Mouse (Mus musculus) myocyte (in vitro differentiated cells): ENCODE data around the gene Fscn3.

Source experiments
- CEBPB ChIP-seq: IDR thresholded peaks from 2 replicates; pipeline ENCODE4 v1.6.1; 2011; ENCODE audit warnings: mild to moderate bottlenecking, moderate library complexity; ENCODE audit not compliant: poor library complexity, insufficient read depth, severe bottlenecking
- E2F4 ChIP-seq: IDR thresholded peaks from one replicate; pipeline ENCODE4 v1.6.1; 2011; ENCODE audit warnings: mild to moderate bottlenecking, control low read depth, moderate library complexity; ENCODE audit not compliant: insufficient read depth
- MAX ChIP-seq: IDR thresholded peaks from one replicate; pipeline ENCODE4 v1.6.1; 2011; ENCODE audit warnings: low read depth, mild to moderate bottlenecking, control low read depth
- MYOD1 ChIP-seq, 3 experiments: IDR thresholded peaks; one replicate each; pipeline ENCODE4 v1.6.1; 2011; ENCODE audit warnings: control low read depth in 2 of 3, low read depth in 2 of 3, mild to moderate bottlenecking in 2 of 3, moderate library complexity in 1 of 3; ENCODE audit not compliant: insufficient read length in 2 of 3, control insufficient read depth in 1 of 3
- MYOG ChIP-seq, 3 experiments: IDR thresholded peaks; one replicate each; pipeline ENCODE4 v1.6.1; 2011; ENCODE audit warnings: control low read depth in 2 of 3, low read depth in 2 of 3, mild to moderate bottlenecking in 2 of 3; ENCODE audit not compliant: insufficient read length in 2 of 3, control insufficient read depth in 1 of 3, insufficient read depth in 1 of 3
- POLR2A ChIP-seq: IDR thresholded peaks from one replicate; pipeline ENCODE4 v1.6.1; 2011; ENCODE audit warnings: low read depth, mild to moderate bottlenecking, control low read depth, moderate library complexity; ENCODE audit not compliant: insufficient read length
- POLR2AphosphoS2 ChIP-seq: IDR thresholded peaks from one replicate; pipeline ENCODE4 v1.6.1; 2011; ENCODE audit warnings: low read depth, control low read depth; ENCODE audit not compliant: insufficient read length
- REST ChIP-seq: IDR thresholded peaks from one replicate; pipeline ENCODE4 v1.6.1; 2011; ENCODE audit warnings: mild to moderate bottlenecking, control low read depth, moderate library complexity; ENCODE audit not compliant: insufficient read depth, insufficient read length
- SRF ChIP-seq: IDR thresholded peaks from one replicate; pipeline ENCODE4 v1.6.1; 2011; ENCODE audit warnings: low read depth; ENCODE audit not compliant: control insufficient read depth, insufficient read length
- TCF12 ChIP-seq: IDR thresholded peaks from one replicate; pipeline ENCODE4 v1.6.1; 2011; ENCODE audit warnings: mild to moderate bottlenecking, control low read depth; ENCODE audit not compliant: poor library complexity, insufficient read depth, severe bottlenecking
- TCF3 ChIP-seq: IDR thresholded peaks from one replicate; pipeline ENCODE4 v1.6.1; 2011; ENCODE audit warnings: low read depth, control low read depth; ENCODE audit not compliant: insufficient read length
- USF1 ChIP-seq: IDR thresholded peaks from one replicate; pipeline ENCODE4 v1.6.1; 2011; ENCODE audit warnings: low read depth, mild to moderate bottlenecking, control low read depth, moderate library complexity

DNA sequence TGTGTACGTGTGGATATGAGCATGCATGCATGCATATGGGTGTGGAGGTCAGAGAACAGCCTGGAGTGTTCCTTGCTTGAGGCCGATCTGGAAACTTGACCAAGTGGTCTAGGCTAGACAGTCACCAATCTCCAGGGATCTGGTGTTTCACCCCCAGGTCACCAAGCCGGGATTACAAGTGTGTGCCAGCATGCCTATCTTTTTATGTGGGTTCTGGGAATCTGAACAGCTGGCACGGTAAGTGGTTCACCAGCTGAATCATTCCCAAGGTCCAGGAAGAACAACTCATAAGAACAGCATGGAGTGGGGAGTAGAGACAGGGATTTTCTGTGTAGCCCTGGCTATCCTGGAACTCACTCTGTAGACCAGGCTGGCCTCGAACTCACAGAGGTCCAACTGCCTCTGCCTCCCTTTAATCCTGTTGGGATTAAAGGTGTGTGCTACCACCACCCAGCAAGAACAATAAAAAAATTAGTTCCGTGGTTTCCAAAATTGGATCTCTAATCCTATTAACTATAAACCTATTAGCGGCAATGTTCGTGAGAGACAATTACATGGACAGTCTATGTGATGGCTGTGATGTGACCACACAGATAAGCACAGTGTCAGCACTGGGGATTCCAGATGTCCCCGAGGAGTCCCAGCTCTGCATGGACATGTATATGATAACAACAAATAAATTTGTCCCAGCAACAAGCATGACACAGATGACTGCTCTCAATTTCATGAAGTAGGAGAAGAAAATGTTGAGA lies 43.9 kb downstream of the Fscn3 start:
- TF ChIP-seq E2F4 (no peak), MYOG (IDR thresholded peaks at IDR 0.05; ENCODE audit: control insufficient read depth in 1 of 3, insufficient read depth in 1 of 3, insufficient read length in 2 of 3, low read depth in 2 of 3) (peak in 2 of 3 experiments; percentile 35 to 64), POLR2A (no peak), USF1 (no peak), CEBPB (no peak), MAX (no peak), MYOD1 (IDR thresholded peaks at IDR 0.05; ENCODE audit: control insufficient read depth in 1 of 3, insufficient read length in 2 of 3, low read depth in 2 of 3) (peak in 2 of 3 experiments; percentile 74 to 76), REST (no peak), SRF (no peak), POLR2AphosphoS2 (no peak), TCF12 (peak; percentile 78), TCF3 (no peak)
